Mouse (Mus musculus) intestine, embryonic 16.5 days (tissue): ENCODE data around the gene Dyrk1a. TPM values are rescaled to one million over a fixed set of nuclear protein-coding genes. Genes with fewer than 3 reads are reported as not detected.

Experiments used
- ATAC-seq: fragments of 200-750 bp; cut with Nextera tagmentation; 2 replicates; pipeline ENCODE4 v1.8.0; 2017; ENCODE audit warnings: moderate TSS enrichment, moderate library complexity
- H3K27ac ChIP-seq: fragments of 300-500 bp; sonication (generic); 2 replicates; pipeline ENCODE4 v1.5.1; 2014; ENCODE audit warnings: mild to moderate bottlenecking, low read length
- H3K27me3 ChIP-seq: fragments of 300-500 bp; sonication (generic); replicated peaks from 2 replicates; pipeline ENCODE4 v1.6.1; 2014; ENCODE audit warnings: low read length, control low read depth, mixed read lengths; ENCODE audit not compliant: control insufficient read depth, insufficient read depth
- H3K36me3 ChIP-seq: fragments of 300-500 bp; sonication (generic); 2 replicates; pipeline ENCODE4 v1.6.1; 2014; ENCODE audit warnings: low read length, control low read depth; ENCODE audit not compliant: control insufficient read depth, insufficient read depth
- H3K4me1 ChIP-seq: fragments of 300-500 bp; sonication (generic); 2 replicates; pipeline ENCODE4 v1.6.1; 2014; ENCODE audit warnings: low read length, control low read depth, mixed read lengths; ENCODE audit not compliant: control insufficient read depth, insufficient read depth
- H3K4me2 ChIP-seq: fragments of 300-500 bp; sonication (generic); 2 replicates; pipeline ENCODE4 v1.6.1; 2014; ENCODE audit warnings: low read depth, low read length, control low read depth
- H3K4me3 ChIP-seq: fragments of 300-500 bp; sonication (generic); 2 replicates; pipeline ENCODE4 v1.5.1; 2014; ENCODE audit warnings: mild to moderate bottlenecking, low read length
- H3K9ac ChIP-seq: fragments of 300-500 bp; sonication (generic); 2 replicates; pipeline ENCODE4 v1.6.1; 2014; ENCODE audit warnings: low read depth, low read length
- H3K9me3 ChIP-seq: fragments of 300-500 bp; sonication (generic); 2 replicates; pipeline ENCODE4 v1.6.1; 2016; ENCODE audit warnings: low read length, control low read depth; ENCODE audit not compliant: control insufficient read depth
- WGBS: fragments of 180-500 bp; shearing (Covaris S2); extraction: QIAGEN DNeasy Blood & Tissue Kit; methylation state at CpG from one replicate; pipeline ENCODE4 v1.1.7; 2014; 5-methylcytosine and 5-hydroxymethylcytosine counted together
- polyA plus RNA-seq: library from polyadenylated mRNA; unstranded; fragments of >200 nt; fragmentation: Nextera tagmentation; extraction: Ambion mirVana; gene quantifications from 2 replicates; pipeline ENCODE4 v1.2.1, GENCODE M21; 2015

Dyrk1a gene
- polyA plus RNA-seq, 1 experiment from 2014 or later = 7.3 TPM

- Histone ChIP-seq H3K27ac (peak overlapping the region; percentile 98), H3K4me3 (peak overlapping the region; percentile 97), H3K4me2 (peak overlapping the region; percentile 58), H3K27me3 (no peaks in the 10 kb centered on the region), H3K36me3 (no peaks in the 10 kb centered on the region), H3K9me3 (no peaks in the 10 kb centered on the region), H3K4me1 (peaks cover 23% of the 10 kb centered on the region), H3K9ac (peak overlapping the region; percentile 99)
- WGBS = 2% methylated on average over 51 of the region's 53 CpGs
- peak; percentile 81 for ATAC-seq
Measured at GRCm38 (mm10) chr16:94568335-94569228, 1.2 kb upstream of the Dyrk1a start.

GRCm38 (mm10) chr16:94570361-94571041 is 691 bp downstream of the Dyrk1a start:
- Histone ChIP-seq H3K9ac (peak overlapping the region; percentile 99), H3K4me2 (peak overlapping the region; percentile 86), H3K4me3 (peak overlapping the region; percentile 97), H3K9me3 (no peaks in the 10 kb centered on the region), H3K36me3 (no peaks in the 10 kb centered on the region), H3K27me3 (no peaks in the 10 kb centered on the region), H3K4me1 (peaks cover 33% of the 10 kb centered on the region), H3K27ac (peak overlapping the region; percentile 100)
- under 1% methylated on average over 77 of the region's 88 CpGs for WGBS
- peak; percentile 23 for ATAC-seq

DNA sequence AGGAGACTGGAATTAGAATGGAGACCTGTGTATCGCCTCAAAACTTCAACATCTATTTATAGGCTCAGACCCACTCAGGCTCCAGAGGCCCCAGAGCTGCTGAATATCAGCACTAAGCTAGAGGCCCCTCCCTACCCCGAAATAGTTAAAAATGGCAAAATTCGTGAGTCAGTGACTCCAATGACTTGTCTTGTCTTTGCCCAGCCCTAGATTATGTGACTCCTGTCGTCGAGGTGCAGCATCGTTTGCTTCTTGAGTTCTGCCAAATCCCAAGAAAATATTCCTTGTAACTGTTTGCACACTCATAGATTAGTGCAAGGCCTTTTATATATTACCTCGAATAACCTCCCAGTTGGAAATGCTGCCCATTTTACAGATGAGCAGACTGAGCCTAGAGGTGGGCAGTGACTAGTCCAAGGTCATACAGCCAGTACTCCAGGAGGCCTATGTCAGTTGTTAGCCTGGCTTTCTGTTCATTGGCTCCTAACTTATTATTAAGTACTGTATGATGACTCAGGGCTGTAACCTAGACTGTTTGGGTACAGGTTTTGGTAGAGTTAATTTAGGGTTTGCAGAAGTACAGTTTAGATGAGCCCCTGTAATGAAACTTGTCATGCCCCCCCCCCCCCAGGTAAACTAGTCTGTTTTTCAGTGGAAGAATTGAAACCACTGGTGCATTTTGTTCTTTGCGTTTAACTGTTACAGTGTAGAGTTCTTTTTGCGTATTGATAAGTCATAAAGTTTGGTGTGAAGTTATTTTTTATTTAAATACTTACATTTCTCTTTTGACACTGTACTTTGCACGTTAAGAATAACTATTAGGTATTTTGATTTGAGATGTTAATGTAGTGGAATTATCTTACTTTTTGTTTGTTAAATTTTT is 1.5 kb downstream of the Dyrk1a start:
- Histone ChIP-seq H3K36me3 (no peaks in the 10 kb centered on the region), H3K9ac (peak overlapping the region; percentile 99), H3K4me2 (peak overlapping the region; percentile 86), H3K4me3 (peak overlapping the region; percentile 97), H3K27me3 (no peaks in the 10 kb centered on the region), H3K9me3 (no peaks in the 10 kb centered on the region), H3K27ac (peak overlapping the region; percentile 100), H3K4me1 (peaks cover 39% of the 10 kb centered on the region)
- no peak for ATAC-seq
- WGBS = 20% methylated on average over 10 of the region's 10 CpGs

GRCm38 (mm10) chr16:94572422-94572821 is 2.6 kb downstream of the Dyrk1a start:
- Histone ChIP-seq H3K4me1 (peaks cover 41% of the 10 kb centered on the region), H3K27ac (peak overlapping the region; percentile 57), H3K4me2 (peak overlapping the region; percentile 30; the same call in 1 of the 2 replicates), H3K36me3 (no peaks in the 10 kb centered on the region), H3K27me3 (no peaks in the 10 kb centered on the region), H3K9ac (peak overlapping the region; percentile 20; the same call in 1 of the 2 replicates), H3K4me3 (no peak overlapping the region), H3K9me3 (no peaks in the 10 kb centered on the region)
- 26% methylated on average over 2 of the region's 2 CpGs for WGBS
- ATAC-seq = no peak

- Histone ChIP-seq H3K27me3 (no peaks in the 10 kb centered on the region), H3K27ac (peak overlapping the region; percentile 78), H3K9ac (no peak overlapping the region), H3K4me1 (peaks cover 42% of the 10 kb centered on the region), H3K4me2 (peak overlapping the region; percentile 7), H3K36me3 (no peaks in the 10 kb centered on the region), H3K9me3 (no peaks in the 10 kb centered on the region), H3K4me3 (no peak overlapping the region)
- ATAC-seq = peak; percentile 46
- 64% methylated on average over 3 of the region's 3 CpGs for WGBS
Measured at GRCm38 (mm10) chr16:94574025-94574717, 4.4 kb downstream of the Dyrk1a start.

DNA sequence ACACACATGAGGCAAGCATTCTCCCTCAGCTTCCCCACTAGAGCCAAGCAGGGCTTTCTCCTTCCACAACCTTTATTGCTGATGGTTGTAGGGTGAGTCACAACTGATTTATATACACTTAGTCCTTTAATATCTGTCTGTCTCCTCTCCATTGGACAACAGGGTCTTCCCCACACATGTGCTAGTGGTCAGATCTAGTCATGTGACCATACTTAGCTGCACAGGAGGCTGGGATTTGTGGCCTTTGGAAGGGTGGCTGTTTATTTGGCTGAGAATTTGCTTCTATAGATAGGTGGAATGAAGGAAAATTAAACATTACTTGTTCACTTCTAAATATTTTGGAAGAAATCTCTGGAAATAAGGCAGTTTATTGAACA is 4.9 kb downstream of the Dyrk1a start:
- ATAC-seq = peak; percentile 25
- H3K36me3 ChIP-seq = no peaks in the 10 kb centered on the region
- no peak overlapping the region for H3K9ac ChIP-seq

DNA sequence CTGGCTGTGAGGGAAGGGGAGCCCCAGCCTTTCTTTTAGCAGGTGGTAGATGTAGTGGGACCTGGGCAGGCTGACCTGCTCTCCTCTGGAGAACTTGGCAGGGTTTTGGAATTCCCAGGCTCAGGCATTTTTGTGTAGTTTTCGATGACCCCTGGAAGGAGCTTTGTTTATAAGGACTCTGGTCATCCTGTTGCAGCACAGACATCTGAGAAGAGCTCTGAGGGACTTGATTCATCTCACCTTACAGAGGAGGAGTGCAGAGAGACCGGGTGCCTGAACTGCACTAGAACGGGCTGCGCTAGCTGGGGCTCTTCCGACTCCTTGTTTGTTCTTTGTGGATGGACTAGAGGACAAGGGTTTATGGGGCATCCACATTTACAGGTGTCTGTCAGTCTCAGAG is 5.9 kb downstream of the Dyrk1a start:
- H3K9ac ChIP-seq = 0 out of 2 replicates have a peak overlapping the region, but pooled peaks have one; percentile 32
- H3K27ac ChIP-seq = peak overlapping the region; percentile 2; the same call in 1 of the 2 replicates
- H3K4me3 ChIP-seq = no peak overlapping the region
- WGBS = 45% methylated on average over 5 of the region's 5 CpGs
- ATAC-seq = no peak
- H3K36me3 ChIP-seq = no peaks in the 10 kb centered on the region
- no peaks in the 10 kb centered on the region for H3K9me3 ChIP-seq
- no peaks in the 10 kb centered on the region for H3K27me3 ChIP-seq
- peaks cover 47% of the 10 kb centered on the region for H3K4me1 ChIP-seq
- no peak overlapping the region for H3K4me2 ChIP-seq

More for the DNA sequence above, 4.9 kb downstream of the Dyrk1a start:
- Histone ChIP-seq H3K27ac (peak overlapping the region; percentile 78), H3K4me2 (peak overlapping the region; percentile 7), H3K4me1 (peaks cover 42% of the 10 kb centered on the region), H3K4me3 (no peak overlapping the region), H3K9me3 (no peaks in the 10 kb centered on the region), H3K27me3 (no peaks in the 10 kb centered on the region)

DNA sequence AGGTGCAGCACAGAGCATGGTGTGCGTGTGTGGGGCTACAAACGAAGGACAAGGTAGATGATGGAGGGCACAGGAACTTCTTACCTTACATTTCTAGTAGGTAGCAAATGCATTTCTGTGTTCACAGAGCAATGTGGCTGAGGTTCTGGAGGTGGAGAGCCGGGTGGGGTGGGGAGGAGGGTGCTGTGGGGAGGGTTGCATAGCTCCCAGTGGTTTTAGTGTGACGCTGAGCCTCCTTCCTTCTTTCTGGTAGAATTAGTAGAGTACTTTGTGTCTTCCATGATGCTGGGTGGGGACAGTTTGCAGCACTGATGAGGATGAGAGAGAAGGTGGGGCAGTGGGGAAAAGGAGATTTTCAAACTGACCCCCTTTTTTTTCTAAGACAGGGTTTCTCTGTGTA is 9.5 kb downstream of the Dyrk1a start:
- H3K36me3 ChIP-seq = no peaks in the 10 kb centered on the region
- H3K9me3 ChIP-seq = no peaks in the 10 kb centered on the region
- H3K27ac ChIP-seq = no peak overlapping the region
- WGBS = 90% methylated on average over 4 of the region's 4 CpGs
- no peak overlapping the region for H3K4me2 ChIP-seq
- no peak overlapping the region for H3K4me3 ChIP-seq
- peaks cover 45% of the 10 kb centered on the region for H3K4me1 ChIP-seq
- no peak overlapping the region for H3K9ac ChIP-seq
- ATAC-seq = no peak
- H3K27me3 ChIP-seq = no peaks in the 10 kb centered on the region
